In genomic region chr5:137770709-137771108, GRCm38 (mm10) we compare ENCODE assay signal across 9 mouse cellular contexts. TPM values are rescaled to one million over a fixed set of nuclear protein-coding genes. Genes with fewer than 3 reads are reported as not detected.
DNase-seq lines count a peak whose midpoint lies in the region; ATAC-seq and TF ChIP-seq lines count a peak whose summit lies in the region.
"Had no signal": no experiment of that assay in that cellular context is flagged by ENCODE, and none has a peak within 500 bp of the region (broad histone marks: within the 10 kb centered on the region; RNA-seq: fewer than 3 reads in every experiment).

No protein-coding gene starts in this region.

- no peaks in the 10 kb centered on the region for H3K36me3 ChIP-seq in testis, adult 2 months (ENCODE audit: control insufficient read depth, insufficient read depth, low read length)

- H3K4me1 ChIP-seq in testis, adult 2 months (ENCODE audit: control insufficient read depth, insufficient read depth, low read length) = no peaks in the 10 kb centered on the region

- H3K4me3 ChIP-seq in testis, adult 2 months (ENCODE audit: control insufficient read depth, low read depth, low read length) = no peak overlapping the region

- no peak overlapping the region for H3K27ac ChIP-seq in testis, adult 2 months (ENCODE audit: control insufficient read depth, insufficient read depth, low read depth, low read length)

- peak; percentile 69 to 84 for ATAC-seq in hematopoietic stem cell, adult 5-6 weeks (replicated peaks in 1 of 2; ENCODE audit: insufficient read depth in 1 of 2, low FRiP score in 2 of 2, low TSS enrichment in 1 of 2, low read depth in 1 of 2, poor library complexity in 2 of 2, severe bottlenecking in 2 of 2)
- peak; percentile 93 for ATAC-seq in megakaryocyte, adult 5-6 weeks (ENCODE audit: poor library complexity, severe bottlenecking)
- ATAC-seq: Patski had no signal

- TF ChIP-seq CTCF in testis, adult 2 months (IDR thresholded peaks at IDR 0.05; ENCODE audit: control insufficient read depth, insufficient read depth, insufficient replicate concordance, low read depth, low read length) = peak; percentile 12; the same call in 1 of the 2 replicates

- no peak for TF ChIP-seq POLR2A in testis, adult 2 months (IDR thresholded peaks at IDR 0.05; ENCODE audit: control insufficient read depth, low read depth, low read length)

- DNase-seq in cerebellum, postnatal 14 days = peak; percentile 54 to 59
- DNase-seq in cerebellum, adult 8-10 months = no peak
- DNase-seq in testis, postnatal 10 days (ENCODE audit: low spot score) = no peak
- no peak for DNase-seq in gastrocnemius, postnatal 25 days
- no peak for DNase-seq in layer of hippocampus, postnatal 10 days (ENCODE audit: low spot score in 2 of 2)

- H3K27me3 ChIP-seq in testis, adult 2 months (ENCODE audit: control insufficient read depth, insufficient read depth, low read length) = no peaks in the 10 kb centered on the region
- H3K27me3 ChIP-seq: Patski had no signal

RNA-seq across cellular contexts. Expression of gene Ppp1r35, which starts 7.9 kb away (rescaled TPM):
- 48.3 and 60.4 TPM in 2 replicates for polyA plus RNA-seq in testis, adult 2 months (2012; rRNA removed)
- total RNA-seq in hematopoietic stem cell, adult 5-6 weeks (2017) = 15.3 and 61.5 TPM in 2 replicates
- 48.6 and 55.3 TPM in 2 replicates for total RNA-seq in megakaryocyte, adult 5-6 weeks (2015)
- total RNA-seq in megakaryocyte, adult 5-6 weeks (2017) = 34.1 and 40.1 TPM in 2 replicates
- total RNA-seq in gastrocnemius, postnatal 25 days (2021) = 1 to 10 TPM; 7.1 to 8.9 TPM
- 10 to 100 TPM; 23.2 to 31.6 TPM for total RNA-seq in layer of hippocampus, postnatal 10 days (2021)

RNA-seq across cellular contexts. Expression of gene Mepce, which starts 16.7 kb away (rescaled TPM):
- 103 and 114 TPM in 2 replicates for polyA plus RNA-seq in testis, adult 2 months (2012; rRNA removed)
- 30.4 and 31.8 TPM in 2 replicates for total RNA-seq in hematopoietic stem cell, adult 5-6 weeks (2017)
- 20.9 and 24.0 TPM in 2 replicates for total RNA-seq in megakaryocyte, adult 5-6 weeks (2015)
- total RNA-seq in megakaryocyte, adult 5-6 weeks (2017) = 16.2 and 22.8 TPM in 2 replicates
- 10 to 100 TPM; 14.7 to 20.1 TPM for total RNA-seq in gastrocnemius, postnatal 25 days (2021)
- total RNA-seq in layer of hippocampus, postnatal 10 days (2021) = 10 to 100 TPM; 33.0 to 33.7 TPM

RNA-seq across cellular contexts. Expression of gene Zcwpw1, which starts 16.9 kb away (rescaled TPM):
- 10.9 and 12.3 TPM in 2 replicates for polyA plus RNA-seq in testis, adult 2 months (2012; rRNA removed)
- total RNA-seq in hematopoietic stem cell, adult 5-6 weeks (2017) = 21.3 and 27.6 TPM in 2 replicates
- total RNA-seq in megakaryocyte, adult 5-6 weeks (2015) = 6.4 and 10.0 TPM in 2 replicates
- total RNA-seq in megakaryocyte, adult 5-6 weeks (2017) = 16.1 and 18.1 TPM in 2 replicates
- total RNA-seq in gastrocnemius, postnatal 25 days (2021) = under 1 TPM in 1 of 2 experiments, not detected in 1; 0.35 TPM
- 1 to 10 TPM; 4.8 to 6.3 TPM for total RNA-seq in layer of hippocampus, postnatal 10 days (2021)

RNA-seq across cellular contexts. Expression of gene Tsc22d4, which starts 25.2 kb away (rescaled TPM):
- 423 and 435 TPM in 2 replicates for polyA plus RNA-seq in testis, adult 2 months (2012; rRNA removed)
- total RNA-seq in hematopoietic stem cell, adult 5-6 weeks (2017) = 61.0 and 67.7 TPM in 2 replicates
- 55.9 and 74.7 TPM in 2 replicates for total RNA-seq in megakaryocyte, adult 5-6 weeks (2015)
- 112 and 113 TPM in 2 replicates for total RNA-seq in megakaryocyte, adult 5-6 weeks (2017)
- total RNA-seq in gastrocnemius, postnatal 25 days (2021) = 10 to 100 TPM; 57.8 to 59.1 TPM
- total RNA-seq in layer of hippocampus, postnatal 10 days (2021) = 100 to 1,000 TPM; 141 to 146 TPM

RNA-seq across cellular contexts. Expression of gene Nyap1, which starts 29.3 kb away (rescaled TPM):
- polyA plus RNA-seq in testis, adult 2 months (2012; rRNA removed) = 0.97 and 0.98 TPM in 2 replicates
- 0.05 and 0.25 TPM in 2 replicates for total RNA-seq in hematopoietic stem cell, adult 5-6 weeks (2017)
- 0.21 and 0.27 TPM in 2 replicates for total RNA-seq in megakaryocyte, adult 5-6 weeks (2015)
- total RNA-seq in megakaryocyte, adult 5-6 weeks (2017) = 0.84 and 1.1 TPM in 2 replicates
- total RNA-seq in gastrocnemius, postnatal 25 days (2021) = under 1 TPM; 0.10 to 0.35 TPM
- total RNA-seq in layer of hippocampus, postnatal 10 days (2021) = 100 to 1,000 TPM; 100 to 105 TPM

Comparison
In these comparisons a context has a peak if more than half of its experiments do, and no peak if none do; other contexts are left out.
1. DNase-seq: peak in cerebellum, postnatal 14 days (2 of 2); none in cerebellum, adult 8-10 months (single experiment), testis, postnatal 10 days (single experiment), gastrocnemius, postnatal 25 days (single experiment) and layer of hippocampus, postnatal 10 days (0 of 2).
2. RNA of gene Zcwpw1, which starts 16.9 kb away (total RNA-seq): 21.3 to 27.6 TPM in hematopoietic stem cell, adult 5-6 weeks, 6.4 to 18.1 TPM in megakaryocyte, adult 5-6 weeks and 4.8 to 6.3 TPM in layer of hippocampus, postnatal 10 days; 0.35 TPM in gastrocnemius, postnatal 25 days; every median in the first group is over 4 times any median in the second.